Mouse (Mus musculus): ENCODE measurements around the gene Arg1. TPM values are rescaled to one million over a fixed set of nuclear protein-coding genes. Genes with fewer than 3 reads are reported as not detected.
A peak's percentile ranks its signal among the peaks of the same experiment; 100 is the strongest.

Gene Arg1
- total RNA-seq (2021) = 9.5 and 122 TPM in 2 replicates
- long read RNA-seq, experiment 1, transcript Arg1-201 (8 exons, 1,477 nt) = major isoform, 8 of 8 reads
- long read RNA-seq, experiment 1, partial matches to known transcripts = 0 of 8 reads
- long read RNA-seq, experiment 1, other reads (novel, unspliced or antisense) = 0 of 8 reads
- long read RNA-seq, experiment 2, transcript Arg1-201 (8 exons, 1,477 nt) = major isoform, 184 of 196 reads
- long read RNA-seq, experiment 2, partial matches to known transcripts = 6 of 196 reads
- long read RNA-seq, experiment 2, other reads (novel, unspliced or antisense) = 6 of 196 reads

- no peak for DNase-seq
Observed at GRCm38 (mm10) chr10:24926962-24927720, at the start of gene Arg1. Gene Arg1, minus strand, starts transcription at chr10:24927484.

GRCm38 (mm10) chr10:24973845-24974514 lies 46.7 kb upstream of the Arg1 start:
- no peak for DNase-seq

GRCm38 (mm10) chr10:24973385-24973784 lies 46.1 kb upstream of the Arg1 start:
- DNase-seq = no peak

- DNase-seq = no peak
Observed at GRCm38 (mm10) chr10:24972923-24973322, 45.6 kb upstream of the Arg1 start.

DNA sequence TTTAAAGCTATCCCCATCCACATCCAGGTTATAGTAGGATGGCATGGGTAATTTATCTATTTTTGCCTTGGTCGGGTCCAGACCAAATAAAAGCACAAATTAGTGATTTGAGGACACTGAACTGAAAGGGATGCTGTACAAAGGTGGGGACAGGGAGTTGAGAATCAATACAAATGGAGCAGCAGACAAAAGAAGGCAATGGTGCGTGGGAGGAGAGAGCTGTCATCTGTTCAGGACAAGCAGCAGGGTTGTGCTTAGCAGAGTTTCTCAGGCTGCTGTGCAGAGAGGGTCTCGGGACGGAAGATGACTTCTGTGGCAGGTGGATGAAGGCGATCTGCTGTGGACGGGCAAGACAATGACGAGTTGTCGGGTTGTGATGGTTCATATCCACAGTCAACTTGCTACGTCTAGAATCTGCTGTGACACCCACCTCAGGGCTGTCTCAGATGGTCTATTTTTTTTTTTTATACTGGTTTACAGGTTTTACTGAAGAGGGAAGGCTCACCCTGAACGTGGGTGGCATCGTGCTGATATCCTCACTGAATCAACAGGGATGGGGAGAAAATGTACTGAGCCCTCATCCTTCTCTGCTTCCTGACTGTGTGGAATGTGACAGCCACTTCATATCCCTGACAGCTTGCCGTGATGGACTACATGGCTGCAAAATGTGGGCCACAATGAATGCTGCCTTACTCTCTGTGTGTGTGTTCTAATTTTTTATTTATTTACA lies 38.7 kb upstream of the Arg1 start:
- DNase-seq = no peak

DNA sequence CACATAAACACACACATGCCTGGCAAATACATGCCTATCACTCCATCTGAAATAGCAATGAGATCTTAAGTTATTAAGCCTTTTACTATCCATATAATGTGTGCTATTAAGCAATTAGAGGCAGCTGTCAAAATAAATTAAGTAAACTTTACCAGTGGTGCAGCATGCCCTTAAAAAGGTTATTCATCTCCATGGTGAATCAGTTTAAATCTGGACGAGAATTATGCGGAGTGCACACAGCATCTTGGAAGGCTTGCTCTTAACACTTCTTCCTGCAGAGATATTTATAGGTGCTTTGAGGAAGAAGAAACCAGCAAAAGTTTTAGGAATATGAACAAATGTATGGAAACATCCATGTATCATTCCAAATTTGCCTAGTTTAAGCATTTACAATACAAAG lies 34.6 kb upstream of the Arg1 start:
- no peak for DNase-seq

DNA sequence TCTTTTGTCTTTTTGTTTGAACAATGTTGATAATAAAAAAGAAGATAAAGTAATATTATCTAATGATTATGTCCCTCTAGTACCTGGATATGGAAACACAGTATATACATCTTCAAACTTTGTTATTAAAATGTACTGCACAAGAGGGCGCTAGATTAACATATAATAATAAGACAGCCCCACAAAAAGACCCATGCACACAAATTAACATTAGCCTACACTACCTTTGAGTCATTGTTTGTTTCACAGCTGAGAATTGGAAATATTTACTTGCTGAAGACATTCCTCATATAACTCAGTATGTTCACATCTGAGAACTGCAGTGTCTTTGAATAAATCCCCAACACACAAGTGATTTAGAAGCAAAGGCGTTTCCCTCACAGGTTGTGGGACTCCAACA lies 33.8 kb upstream of the Arg1 start:
- no peak for DNase-seq

GRCm38 (mm10) chr10:24959043-24959916 lies 32.0 kb upstream of the Arg1 start:
- DNase-seq = peak; percentile 71

DNA sequence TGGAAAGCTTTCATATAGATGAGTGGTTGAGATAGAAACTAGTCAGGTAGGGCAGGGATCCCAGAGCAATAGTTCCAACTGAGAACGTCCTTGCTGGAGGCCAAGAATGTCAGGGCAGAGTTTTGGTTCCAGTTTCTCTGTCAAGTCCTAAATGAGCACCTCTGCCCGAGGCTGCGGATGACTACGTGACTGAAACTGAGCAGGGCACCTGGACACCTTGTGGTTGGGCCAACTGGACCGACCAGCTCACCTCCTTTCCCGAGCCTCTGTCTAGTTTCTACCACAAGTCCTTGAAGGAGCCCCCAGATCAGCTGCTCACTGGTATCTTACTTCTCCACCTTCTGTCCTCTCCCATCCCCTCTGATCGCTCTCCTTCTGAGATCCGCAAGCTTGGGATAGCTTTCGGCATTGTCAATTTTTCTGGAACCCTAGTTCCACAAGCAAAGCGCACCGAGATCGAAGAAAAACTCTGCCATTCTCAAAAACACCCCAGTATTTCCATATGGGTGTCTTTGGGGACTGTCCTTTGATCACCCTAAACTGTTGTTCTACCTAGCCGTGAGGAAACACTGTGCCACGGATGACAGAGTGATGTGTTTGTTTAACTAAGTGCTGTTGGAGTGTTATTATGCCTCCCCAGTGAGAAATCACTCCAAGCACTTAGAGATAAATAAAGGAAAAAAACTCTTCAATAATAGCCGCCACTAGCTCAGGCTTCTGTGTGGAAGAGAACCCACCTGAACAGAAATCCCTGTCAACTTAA lies 31.2 kb upstream of the Arg1 start:
- DNase-seq = peak; percentile 17

- DNase-seq = no peak
Observed at GRCm38 (mm10) chr10:24953876-24954275, 26.6 kb upstream of the Arg1 start.

GRCm38 (mm10) chr10:24952549-24952948 lies 25.3 kb upstream of the Arg1 start:
- DNase-seq = peak; percentile 48

- DNase-seq = no peak
Observed at GRCm38 (mm10) chr10:24951575-24951974, 24.3 kb upstream of the Arg1 start.

DNA sequence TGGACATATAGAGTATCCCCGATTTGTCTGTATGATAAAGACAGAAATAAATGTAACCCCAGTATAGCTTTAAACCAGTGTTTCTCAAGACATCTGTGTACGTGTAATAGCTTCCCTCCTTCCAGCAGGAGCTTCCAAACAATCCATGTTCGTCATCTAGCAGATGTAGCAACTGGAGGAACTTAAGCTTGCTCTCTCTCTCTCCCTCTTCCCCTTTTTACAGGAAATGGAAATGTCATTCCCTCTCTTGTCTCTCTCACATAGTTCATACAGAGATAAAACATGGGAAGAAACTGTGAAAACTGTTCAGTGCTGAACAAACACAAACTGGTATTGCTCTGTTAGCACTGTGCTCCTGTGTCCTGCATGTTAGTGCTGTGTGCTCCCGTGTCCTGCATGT lies 22.9 kb upstream of the Arg1 start:
- DNase-seq = no peak

DNA sequence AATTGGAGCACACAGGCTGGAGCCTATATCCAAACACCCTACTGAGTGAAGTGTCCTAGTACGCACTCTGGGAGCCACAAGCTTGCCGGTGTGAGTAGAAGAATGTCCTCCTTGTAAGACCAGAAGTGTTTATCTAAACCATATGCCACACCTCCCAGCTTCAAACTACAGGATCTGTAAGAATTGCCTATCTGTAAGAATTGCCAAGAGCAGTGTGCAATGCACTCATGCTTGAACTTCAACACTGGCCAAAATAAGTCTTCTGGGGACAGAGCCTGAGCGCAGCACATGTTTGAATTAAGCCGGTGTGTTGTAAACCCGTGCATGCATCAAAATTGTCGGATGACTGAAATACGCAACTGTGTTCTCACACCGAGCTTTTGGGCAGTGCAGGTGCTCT lies 21.0 kb upstream of the Arg1 start:
- no peak for DNase-seq

DNA sequence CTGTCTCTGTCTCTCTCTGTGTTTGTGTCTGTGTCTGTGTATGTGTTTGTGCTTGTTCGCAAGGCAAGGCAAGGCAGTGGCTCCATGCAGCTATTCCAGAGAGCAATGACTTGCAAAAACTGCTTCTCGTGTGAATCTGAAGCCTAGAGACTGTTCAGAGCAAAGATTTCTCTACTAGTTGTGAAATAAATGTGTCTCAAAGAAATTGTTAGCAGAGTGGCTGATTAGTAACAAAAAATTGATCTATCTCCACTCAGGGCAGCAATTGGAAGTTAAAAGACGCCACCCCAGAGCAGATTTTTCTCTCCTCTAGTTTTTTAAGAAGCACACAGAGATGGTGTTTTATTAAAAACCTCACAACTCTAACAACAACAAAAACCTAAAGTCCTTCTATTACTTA lies 20.6 kb upstream of the Arg1 start:
- DNase-seq = no peak

DNA sequence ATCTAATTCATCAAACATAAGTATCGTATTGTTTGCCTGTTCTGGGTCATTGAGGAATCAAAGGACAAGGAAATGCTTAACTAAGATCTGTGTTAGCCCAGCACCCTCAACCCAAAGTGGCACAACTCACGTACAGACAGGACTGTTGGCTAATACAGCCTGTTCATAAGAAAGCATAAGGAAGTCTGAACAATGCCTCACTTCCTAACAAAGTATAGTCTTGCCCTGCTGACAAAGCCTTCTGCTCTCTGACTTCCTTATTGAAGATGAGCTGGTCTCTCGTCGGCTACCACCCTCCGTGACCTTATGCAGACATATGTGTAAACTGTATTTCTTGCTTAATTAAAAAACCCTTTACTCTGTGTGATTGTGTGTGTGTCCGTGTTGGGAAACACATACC lies 2.9 kb upstream of the Arg1 start:
- DNase-seq = no peak

DNA sequence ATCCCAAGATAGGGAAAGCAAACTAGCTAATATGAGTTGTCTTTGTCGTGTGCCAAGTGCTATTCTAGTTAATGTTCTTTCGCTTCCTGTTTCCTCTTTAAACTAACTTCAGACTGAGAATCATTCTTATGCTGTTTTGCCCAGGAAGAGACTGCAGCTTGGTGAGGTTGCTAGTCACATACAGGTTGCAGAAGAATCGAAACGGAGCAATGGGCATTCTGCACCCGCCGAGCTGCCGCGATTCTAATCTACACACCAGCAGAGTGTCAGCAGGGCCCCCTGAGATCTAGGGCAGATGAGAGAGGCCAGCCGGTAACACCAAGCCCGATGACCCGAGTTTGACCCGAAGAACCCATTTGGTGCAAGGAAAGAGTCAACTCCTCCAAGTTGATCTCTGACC lies 788 bp upstream of the Arg1 start:
- DNase-seq = no peak

- DNase-seq = no peak
Observed at GRCm38 (mm10) chr10:24926380-24926779, 904 bp downstream of the Arg1 start.

DNA sequence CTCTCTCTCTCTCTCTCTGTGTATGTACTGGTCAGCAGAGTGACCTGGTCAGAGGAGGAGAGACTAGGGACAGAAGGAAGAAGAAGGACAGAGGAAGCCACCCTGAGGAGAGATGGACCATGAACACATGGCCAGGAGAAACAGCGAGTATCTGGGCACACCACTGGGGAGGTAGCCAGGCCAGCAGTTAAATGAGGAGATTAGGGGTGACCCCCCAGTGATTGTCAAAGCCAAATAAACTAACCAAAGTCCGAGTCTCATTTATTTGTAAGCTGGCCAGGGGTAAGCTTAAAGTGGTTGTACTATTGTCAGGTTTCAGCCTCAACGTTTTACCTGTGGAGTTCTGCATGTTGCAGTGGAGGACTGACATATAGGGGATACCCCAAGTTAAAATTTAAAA lies 3.0 kb downstream of the Arg1 start:
- DNase-seq = no peak

GRCm38 (mm10) chr10:24922977-24923376 lies 4.3 kb downstream of the Arg1 start:
- DNase-seq = no peak

DNA sequence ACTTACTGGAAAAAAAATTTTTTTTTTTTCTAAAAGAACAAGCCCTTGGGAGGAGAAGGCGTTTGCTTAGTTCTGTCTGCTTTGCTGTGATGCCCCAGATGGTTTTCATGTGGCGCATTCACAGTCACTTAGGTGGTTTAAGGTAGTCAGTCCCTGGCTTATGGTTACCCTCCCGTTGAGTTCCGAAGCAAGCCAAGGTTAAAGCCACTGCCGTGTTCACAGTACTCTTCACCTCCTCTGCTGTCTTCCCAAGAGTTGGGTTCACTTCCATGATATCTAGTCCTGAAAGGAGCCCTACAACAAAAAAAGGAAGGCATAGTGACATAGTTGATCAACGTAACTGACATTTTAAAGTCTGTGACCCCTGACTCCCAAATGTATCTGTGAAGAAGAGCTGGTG lies 11.8 kb downstream of the Arg1 start:
- no peak for DNase-seq
